Mouse (Mus musculus) kidney, postnatal 36 days (tissue): Measurements from ENCODE around the gene Myog.
A peak's percentile ranks its signal among the peaks of the same experiment; 100 is the strongest.

Experiments used
- DNase-seq, 2 experiments: peaks; one replicate each; pipeline ENCODE4 v3.0.0; 2021 to 2022; ENCODE audit warnings: mixed read lengths in 2 of 2

Myog gene

DNA sequence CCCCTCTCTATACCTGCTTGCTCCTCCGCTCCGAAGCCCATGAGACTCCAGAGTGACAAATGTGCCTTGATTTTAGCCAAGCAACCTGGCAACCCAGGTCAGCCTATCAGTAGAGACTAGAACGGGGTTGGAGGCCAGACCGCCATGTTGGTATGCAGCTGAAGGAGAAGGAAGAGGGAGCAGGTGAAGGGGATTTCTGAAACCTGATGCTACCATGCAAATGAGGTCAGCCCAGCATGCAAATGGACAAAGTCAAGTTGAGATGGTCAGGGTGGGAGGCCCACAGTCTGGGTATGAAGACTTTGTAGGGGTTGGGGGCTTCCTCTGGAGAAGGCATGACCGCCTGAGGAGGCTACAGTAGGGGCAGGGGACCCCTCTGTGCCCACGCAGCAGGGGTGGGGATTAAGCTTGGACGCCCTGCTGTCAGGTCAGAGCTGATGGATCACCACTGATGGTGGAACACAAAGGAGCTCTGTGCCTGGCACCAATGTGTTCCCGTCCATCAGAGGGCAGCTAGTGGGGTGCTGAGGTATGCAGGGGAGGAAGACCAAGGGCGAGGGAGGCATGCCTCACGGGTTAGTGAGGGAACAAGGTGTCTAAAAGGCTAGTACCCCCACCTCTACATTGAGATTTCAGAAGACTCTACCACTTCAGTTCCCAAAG, 4.2 kb upstream of the Myog start:
- no peak for DNase-seq

DNA sequence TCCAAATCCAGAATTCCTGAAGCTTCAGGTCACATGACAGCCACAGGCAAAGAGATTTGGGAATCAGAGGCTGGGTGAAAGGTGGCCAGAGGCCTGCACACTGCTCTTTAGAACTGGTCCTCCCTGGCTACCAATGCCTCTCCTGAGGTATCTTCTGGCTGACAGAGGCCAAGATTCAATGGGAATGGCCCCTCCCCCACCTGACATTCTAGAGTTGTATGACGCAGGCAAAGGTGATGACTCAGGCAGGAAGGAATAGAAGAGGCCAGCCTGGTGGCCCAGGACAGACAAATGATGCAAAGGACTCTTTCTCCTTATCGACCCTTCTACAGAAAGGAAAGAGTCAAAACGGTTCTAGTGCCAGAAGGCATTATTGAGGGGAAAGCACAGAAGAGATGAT, 1.6 kb upstream of the Myog start:
- no peak for DNase-seq

DNA sequence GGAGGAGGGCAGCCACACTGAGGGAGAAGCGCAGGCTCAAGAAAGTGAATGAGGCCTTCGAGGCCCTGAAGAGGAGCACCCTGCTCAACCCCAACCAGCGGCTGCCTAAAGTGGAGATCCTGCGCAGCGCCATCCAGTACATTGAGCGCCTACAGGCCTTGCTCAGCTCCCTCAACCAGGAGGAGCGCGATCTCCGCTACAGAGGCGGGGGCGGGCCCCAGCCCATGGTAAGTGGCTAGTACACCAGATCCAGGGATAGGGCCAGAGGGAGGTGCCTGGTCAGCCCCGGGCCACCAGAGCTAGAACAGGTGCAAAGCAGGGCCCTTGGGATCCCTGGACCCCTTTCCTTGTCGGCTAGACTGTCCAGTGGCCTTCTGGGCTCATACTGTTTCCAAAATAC, 511 bp downstream of the Myog start:
- DNase-seq = no peak

DNA sequence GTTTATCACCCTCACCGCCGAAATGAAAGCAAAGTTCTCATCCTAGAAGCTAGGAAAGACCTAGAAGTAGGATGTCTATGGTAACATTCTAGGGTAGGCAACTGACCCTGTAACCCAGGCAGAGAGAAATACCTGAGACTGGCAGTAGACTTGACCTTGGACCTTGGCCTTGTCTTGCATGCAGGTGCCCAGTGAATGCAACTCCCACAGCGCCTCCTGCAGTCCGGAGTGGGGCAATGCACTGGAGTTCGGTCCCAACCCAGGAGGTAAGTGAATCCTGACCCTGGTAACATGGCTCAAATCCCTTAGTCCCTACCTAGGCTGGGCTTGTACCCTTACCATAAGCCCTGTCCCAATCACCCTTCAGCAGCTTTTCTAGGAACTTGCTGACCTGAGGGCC, 1.1 kb downstream of the Myog start:
- DNase-seq = peak; percentile 22 to 60

DNA sequence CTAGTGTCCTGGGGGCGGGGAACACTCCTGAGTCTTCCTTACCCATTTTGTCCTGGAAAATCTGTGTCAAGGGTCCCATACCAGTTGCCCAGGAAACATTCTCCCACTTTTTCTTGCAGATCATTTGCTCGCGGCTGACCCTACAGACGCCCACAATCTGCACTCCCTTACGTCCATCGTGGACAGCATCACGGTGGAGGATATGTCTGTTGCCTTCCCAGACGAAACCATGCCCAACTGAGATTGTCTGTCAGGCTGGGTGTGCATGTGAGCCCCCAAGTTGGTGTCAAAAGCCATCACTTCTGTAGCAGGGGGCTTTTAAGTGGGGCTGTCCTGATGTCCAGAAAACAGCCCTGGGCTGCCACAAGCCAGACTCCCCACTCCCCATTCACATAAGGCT, 1.8 kb downstream of the Myog start:
- DNase-seq = no peak

DNA sequence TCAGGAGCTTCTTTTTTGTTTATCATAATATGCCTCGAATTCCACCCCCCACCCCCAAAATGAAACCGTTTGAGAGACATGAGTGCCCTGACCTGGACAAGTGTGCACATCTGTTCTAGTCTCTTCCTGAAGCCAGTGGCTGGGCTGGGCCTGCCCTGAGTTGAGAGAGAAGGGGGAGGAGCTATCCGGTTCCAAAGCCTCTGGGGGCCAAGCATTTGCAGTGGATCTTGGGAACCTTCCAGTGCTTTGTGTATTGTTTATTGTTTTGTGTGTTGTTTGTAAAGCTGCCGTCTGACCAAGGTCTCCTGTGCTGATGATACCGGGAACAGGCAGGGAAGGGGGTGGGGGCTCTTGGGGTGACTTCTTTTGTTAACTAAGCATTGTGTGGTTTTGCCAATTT, 2.3 kb downstream of the Myog start:
- no peak for DNase-seq

DNA sequence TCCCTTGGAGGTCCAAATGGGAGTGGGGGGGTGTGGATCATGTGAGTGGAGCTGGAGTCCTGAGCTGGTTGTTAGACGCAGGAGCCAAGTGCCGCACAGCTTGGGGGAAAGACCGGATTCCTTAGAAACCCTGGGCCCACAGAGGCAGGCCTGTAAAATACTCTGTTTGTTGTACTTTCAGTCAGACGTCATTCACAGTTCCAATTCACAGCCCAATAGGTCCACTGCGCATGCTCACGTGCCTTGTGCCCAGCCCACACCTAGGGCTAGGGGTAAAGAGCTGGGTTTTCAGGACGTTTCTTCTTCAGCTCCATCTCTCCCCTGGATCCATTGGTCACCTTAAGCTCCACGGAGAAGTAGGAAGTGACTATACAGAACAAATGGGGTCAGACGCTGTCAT, 2.8 kb downstream of the Myog start:
- no peak for DNase-seq

DNA sequence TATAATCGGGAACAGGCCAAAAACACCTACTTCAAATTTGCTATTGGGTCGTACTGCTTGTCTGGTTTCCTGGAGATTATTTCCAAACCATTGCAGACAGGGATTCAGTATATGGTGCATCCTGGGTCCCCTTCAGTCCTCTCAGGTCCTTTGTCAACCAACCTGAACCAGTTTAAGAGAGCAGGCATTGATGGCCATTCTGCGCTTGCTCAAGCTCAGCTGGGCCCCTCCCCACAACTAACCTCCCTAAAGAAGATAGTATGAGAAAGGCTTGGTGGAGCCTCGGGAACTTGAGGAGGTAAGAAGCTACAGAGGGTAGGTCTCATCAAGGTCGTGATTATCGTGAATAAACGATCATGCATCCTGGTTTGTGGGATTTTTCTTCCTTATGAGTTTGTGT, 3.5 kb downstream of the Myog start:
- DNase-seq = no peak

DNA sequence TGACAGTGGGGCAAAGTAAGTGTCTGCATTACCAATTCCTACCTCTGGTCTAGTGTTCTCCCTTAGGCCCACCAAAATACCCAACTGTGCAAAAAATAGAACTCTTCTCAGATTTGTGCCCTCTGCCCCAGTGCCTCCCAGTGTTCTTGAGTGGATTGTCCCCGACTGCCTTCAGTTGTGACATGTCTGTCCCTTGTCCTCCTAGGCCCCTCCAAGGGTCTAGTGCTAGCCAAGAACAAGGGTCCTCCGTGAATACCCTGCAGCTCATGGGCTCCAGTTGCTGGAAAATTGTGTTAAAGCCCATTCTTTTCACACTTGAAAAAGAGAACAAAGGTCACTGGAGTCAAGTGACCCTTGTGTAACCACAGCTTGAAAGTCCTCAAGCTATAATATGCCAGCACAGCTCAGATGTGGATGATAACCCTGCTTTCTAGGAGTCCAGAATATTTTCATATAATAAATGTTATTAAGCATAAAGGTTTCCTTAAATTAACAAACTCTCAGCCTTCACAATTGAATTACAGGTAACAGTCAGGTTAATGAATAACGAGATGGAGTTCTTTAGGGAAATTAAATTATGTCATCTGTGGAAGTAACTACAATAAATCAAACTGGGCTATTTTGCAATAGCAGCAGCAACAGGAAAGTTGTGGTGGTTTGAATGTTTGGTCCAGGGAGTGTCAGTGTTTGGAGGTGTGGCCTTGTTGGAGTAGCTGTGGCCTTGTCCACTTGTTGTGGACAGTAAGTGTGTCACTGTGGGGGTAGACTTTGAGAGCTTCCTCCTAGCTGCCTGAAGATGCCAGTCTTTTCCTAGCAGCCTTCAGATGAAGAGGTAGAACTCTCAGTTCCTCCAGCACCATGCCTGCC, 4.2 kb downstream of the Myog start:
- peak in 1 of 2 experiments; percentile 23 for DNase-seq

DNA sequence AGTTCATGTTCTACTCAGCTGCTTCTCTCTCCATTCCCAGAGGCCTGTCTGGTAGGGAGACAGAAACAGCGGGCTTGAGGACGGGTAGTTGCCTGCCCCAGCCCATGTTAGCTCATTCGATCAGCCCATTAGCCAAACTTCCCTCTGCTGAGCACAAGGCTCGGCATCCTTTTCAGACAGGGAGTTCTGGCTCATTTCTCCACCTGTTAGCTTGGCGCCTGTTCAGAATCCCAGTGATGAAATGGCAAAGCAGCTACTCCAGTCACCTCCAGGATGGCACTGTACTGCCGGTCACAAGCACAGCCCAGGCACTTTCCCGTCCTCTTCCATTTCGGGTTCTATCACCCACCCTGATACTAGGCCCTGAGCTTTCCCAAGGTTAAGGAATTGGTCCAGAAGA, 7.5 kb downstream of the Myog start:
- no peak for DNase-seq

DNA sequence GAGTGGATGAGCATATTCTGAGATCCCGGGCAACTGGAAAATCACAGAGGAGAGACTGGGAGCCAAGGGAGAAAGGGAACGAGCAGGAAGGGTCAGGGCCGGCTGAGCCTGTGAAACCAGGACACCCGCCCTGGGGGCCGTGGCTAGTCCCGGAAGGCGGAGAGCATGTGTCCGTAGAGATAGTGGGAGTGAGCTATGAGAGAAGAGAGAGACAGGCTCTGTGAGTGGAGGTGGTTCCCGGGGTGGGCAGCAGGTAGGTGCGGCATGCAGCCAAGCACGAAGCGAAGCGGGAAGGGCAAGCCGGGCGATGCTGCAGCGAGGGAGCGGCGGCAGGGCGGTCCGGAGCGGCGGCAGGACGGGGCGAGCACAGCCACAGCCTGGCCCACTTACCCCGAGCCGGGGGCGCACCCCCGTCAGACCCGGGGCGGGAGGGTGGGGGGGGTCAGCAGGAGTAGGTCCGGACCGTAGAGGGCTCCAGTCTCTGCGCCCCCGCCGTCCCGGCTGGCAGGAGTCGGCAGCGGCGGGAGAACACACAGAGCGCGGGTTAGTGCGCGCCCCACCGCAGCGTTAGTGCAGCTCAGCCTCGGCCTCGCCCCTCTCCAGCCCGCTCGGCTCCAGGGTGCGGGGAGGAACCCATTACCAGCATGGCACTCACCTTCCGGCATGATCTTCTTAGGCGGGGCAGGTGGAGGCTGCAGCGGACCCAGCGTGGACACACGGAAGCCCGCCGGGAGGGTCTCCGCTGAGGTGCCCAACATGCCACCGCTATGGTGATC, 9.0 kb downstream of the Myog start:
- peak; percentile 11 to 43 for DNase-seq

DNA sequence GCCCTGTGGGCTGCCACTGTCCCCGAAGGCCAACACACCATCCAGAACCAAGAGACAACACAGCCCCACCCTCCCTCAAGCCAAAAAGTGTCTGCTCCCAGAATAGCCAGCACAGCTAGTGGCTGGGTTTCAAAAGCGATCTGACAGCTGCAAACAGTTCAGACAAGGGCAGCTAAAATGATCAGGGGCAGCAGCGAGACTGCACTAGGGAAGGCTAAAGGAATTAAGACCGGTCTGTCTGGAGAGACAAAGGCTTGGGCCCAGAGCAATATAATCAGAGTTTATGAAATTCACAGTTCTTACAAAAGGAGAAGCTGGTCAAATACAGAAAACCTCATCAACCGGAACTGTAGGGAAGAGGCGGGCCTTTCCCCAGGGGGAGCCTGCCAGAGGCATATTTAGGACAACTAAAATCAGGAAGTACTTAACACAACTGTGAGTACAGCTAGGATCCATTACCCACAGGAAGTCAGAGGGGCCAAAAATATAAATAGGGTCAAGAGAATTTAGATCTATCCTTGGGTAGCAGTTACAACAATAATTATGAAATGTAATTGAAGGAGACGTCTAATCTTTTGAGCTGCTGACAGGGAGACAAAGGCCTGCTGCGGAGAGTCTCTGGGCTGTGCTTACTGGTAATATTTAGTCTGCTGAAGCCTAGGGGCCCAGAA, 12.9 kb downstream of the Myog start:
- peak; percentile 48 to 51 for DNase-seq

DNA sequence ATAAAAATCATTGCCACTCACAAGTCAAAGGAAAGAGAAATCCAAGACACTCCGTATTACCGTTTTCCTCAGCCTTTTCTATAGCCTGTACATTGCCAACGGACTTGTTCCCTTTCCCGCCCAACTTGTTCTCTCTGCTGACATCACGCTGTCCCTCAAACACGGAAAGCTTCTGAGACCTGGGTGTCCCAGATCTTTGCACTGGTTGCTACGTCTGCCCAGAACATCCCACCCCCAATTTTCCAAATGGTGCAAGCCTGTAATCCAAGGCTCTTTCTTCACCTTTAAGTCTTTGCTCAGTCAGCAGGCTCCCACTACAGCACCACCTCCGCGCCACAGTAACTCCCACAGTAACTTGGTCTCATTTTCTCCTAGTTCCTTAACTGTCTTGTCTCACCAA, 15.2 kb downstream of the Myog start:
- DNase-seq = no peak

DNA sequence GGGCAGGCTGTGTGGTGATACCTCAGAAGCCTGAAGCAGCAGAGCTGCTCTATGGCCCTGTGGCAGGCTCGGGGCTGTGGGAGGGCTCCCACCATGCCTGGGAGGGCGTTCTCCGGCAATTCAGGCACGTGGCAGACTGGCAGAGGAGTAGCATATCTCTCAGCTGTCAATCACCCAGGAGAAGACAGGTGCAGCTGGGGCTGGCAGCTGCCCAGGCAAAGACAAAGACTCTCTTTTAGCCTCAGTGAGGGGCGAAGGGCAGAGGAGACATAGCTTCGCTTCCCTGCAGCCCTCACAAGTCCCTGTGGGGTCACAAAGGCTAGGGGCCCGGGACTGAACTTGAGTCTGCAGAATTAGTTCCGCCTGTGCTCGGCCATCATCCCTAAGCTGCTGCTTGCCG, 17.6 kb downstream of the Myog start:
- DNase-seq = no peak

DNA sequence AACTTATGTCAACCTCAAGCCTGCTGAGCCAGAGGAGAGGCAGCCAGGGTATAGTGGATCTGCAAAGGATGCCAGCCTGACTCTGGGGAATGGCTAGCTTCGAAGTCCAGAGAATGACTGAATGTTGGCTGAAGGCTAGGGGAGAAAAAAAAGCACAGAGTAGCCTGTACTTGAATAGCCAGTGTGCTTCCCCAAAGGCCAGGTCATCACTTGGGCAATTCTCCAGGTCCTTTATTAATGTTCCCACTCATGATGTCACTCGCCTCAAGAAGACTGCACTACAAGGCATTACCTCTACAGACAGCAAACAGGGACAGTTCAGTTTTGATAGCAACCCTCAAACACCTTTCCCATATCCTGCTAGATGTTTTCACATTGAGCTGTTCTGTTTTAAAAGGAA, 20.5 kb downstream of the Myog start:
- no peak for DNase-seq

DNA sequence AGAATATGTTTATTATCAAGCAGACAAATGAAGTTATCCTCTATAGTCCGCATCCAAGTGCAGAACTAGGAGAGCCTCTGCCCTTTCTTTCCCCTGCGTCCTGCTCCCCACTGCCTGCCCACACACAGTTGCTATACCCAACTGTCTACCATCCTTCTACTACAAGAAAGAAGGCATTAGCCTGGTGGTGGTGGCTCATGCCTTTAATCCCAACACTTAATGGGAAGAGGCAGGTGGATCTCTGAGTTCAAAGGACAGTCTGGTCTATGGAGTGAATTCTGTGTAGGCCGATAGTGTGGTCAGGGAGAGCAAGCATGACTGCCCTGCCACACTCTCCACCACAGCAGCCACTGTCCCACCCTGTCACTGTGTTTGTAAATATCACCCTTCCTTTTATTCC, 20.9 kb downstream of the Myog start:
- DNase-seq = no peak

DNA sequence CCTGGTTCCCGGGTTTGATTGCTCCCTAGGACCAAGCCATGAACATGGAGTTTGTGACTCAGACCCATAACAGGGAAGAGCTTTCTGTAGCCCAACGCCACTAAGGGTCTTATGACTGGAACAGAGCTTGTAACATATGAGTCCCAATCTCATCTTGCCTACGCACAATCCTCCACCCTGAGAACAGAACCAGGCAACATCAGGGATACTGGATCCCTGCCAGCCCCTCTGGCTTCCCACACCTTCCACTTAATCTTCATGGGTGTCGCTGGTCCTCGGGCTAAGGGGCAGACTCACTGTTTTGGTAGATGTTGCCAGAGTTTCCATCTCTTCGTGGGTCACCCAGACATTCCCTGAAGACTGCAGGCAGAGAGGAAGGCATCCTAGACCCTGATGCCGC, 22.0 kb downstream of the Myog start:
- DNase-seq = no peak

DNA sequence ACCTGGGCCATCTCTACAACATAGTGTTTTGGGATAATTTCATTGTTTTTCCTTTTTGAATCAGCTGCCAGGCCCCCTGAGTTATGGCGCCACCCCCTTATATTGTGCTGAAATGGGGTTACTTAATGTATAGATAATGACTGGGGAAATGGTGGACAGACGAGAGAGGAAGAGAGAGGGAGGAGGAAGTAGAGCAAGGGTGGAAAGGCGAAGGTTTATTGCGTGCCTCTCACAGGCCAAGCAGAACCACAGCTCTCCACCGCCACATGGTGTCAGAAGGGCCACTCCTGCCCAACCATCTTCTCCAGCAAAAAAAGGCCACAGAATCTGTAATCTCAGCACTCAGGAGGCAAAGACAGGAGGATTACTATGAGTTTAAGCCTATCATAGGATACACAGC, 25.4 kb downstream of the Myog start:
- DNase-seq = no peak

DNA sequence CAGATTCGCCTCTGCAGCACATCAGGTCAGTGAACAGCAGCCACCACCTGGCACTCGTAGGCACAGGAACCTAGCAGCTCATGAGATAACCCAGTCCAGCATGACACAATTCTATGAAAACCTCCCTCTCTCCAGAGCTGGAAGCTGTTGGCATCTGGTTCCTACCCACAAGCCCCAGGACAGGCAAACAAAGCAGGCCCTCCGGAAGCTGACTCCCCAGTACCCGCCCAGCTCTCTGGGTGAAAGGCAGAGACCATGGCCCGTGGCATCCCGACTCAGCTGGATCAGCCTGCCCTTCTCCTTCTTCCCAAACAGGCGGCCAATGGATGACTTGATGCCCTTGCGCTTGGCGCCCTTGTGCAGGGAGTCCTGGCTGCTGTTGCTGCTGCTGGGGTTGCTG, 26.6 kb downstream of the Myog start:
- DNase-seq = no peak

DNA sequence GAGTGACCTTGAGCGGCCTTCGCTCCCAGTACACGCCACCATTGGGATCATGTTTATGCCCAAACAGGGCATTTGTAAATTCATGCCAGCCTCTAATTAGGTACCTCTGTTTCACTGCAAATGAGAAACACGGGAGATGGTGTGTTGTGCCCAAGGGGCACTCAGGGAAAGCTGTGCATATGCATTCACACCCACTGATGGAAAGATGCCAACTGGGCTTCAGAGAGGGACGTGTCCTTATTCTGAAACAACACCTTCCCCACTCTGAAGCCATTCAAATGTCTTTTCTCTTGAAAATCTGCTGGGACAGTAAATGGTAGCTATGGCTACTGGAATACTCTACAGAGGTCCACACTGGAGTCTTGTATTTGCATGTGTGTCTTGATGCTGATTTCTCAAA, 28.5 kb downstream of the Myog start:
- DNase-seq = no peak

DNA sequence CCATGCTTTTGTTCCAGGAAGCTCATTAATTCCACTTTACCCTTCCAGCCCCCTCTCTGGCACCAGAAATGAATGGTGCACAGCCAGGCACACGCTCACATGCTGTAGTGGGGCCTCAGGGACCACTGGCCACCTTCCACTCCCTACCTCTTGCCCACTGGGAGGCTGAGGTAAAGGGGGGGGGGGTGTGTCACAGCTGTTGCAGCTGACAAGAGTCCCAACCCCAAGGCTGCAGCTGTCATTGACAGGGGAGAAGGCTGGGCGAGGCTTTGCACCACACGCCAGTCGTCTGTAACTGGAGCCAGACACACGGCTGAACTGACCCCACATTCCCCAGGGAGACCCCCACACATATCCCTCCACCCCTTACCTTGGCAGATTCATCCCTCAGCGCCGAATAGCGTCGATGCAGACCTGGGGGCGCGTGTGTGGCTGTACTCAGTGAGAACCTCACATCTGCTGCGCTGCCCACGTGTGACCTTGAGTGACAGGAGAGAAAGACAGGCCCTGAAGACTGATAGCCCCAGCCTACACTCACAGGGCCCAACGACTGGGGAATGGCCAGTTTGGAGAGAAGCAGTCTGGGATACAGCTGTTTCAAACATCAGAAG, 31.0 kb downstream of the Myog start:
- no peak for DNase-seq

DNA sequence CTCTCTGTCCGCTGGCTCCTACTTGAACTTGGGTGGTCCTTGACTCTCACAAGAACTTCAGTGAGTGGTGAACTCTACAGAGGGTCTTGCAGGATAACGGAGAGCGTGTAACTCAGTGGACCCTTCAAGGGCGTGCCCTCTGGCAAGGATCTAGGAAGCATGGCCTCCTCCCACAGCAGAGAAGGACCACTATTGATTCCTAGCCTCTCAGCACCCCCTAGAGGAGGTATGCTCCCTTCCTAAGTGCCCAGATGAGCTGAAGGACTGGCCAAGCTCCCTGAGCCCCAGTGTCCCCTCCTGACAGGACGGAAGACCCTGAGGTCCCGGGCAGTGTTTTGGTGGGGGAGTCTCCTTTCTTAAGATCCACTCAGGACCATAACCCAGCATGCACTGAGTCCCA, 32.8 kb downstream of the Myog start:
- peak; percentile 29 to 59 for DNase-seq

DNA sequence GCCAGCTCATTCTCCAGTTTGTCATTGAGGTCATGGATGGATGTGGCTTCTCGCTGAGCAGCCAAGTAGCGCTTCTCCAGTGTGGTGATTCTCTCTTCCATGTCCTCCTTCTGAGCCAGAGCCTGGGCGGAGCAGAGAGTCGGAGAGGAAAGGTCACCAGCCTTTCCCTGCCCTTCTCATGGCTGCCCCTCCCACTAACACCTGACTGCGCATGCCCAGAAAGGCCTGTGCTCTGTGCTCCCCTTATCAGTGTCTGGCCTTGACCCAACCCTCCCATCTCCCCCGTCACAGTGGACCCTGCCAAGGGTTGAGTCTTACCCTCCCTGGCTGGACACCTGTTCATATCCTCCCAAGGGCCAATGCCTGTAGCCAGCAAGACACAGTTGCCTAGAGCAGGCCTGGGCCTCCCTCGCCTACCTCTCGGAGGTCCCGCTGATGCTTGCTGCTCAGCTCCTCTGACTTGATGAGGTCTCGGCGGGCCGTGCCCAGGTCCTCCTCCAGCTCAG, 37.1 kb downstream of the Myog start:
- DNase-seq = no peak
